Mouse (Mus musculus): ENCODE results near the gene 4632433K11Rik. TPM values are rescaled to one million over a fixed set of nuclear protein-coding genes. Genes with fewer than 3 reads are reported as not detected.
"Not testable (repeated sequence)": the region's sequence is repeated elsewhere in the genome, so short reads cannot be mapped to it uniquely, and the experiment has no call there.

The 4632433K11Rik gene
- polyA plus RNA-seq, 1 experiment: not detected

- TF ChIP-seq POLR2A (IDR thresholded peaks at IDR 0.05; ENCODE audit: borderline replicate concordance, insufficient read depth, low read length): no peak
- no peak for TF ChIP-seq CTCF (IDR thresholded peaks at IDR 0.05; ENCODE audit: borderline replicate concordance, insufficient read depth, low read depth, low read length)
- Histone ChIP-seq H3K27me3 (ENCODE audit: control insufficient read depth, insufficient read depth, low read length) (no peaks in the 10 kb centered on the region), H3K4me3 (replicated peaks; ENCODE audit: insufficient read depth, low read depth, low read length) (no peak overlapping the region), H3K4me1 (ENCODE audit: control insufficient read depth, insufficient read depth, low read length) (no peaks in the 10 kb centered on the region), H3K27ac (ENCODE audit: insufficient read depth, low read length) (no peak overlapping the region)
- no peak for DNase-seq
- WGBS: 96% methylated on average over 2 of the region's 2 CpGs
These were observed 17.0 kb upstream of the 4632433K11Rik start for GRCm38 (mm10) chr7:5016920-5017319.

GRCm38 (mm10) chr7:5017352-5017751, 16.6 kb upstream of the 4632433K11Rik start:
- no peak for DNase-seq
- H3K27ac ChIP-seq (ENCODE audit: insufficient read depth, low read length): no peak overlapping the region
- no peak overlapping the region for H3K4me3 ChIP-seq (replicated peaks; ENCODE audit: insufficient read depth, low read depth, low read length)
- no peaks in the 10 kb centered on the region for H3K27me3 ChIP-seq (ENCODE audit: control insufficient read depth, insufficient read depth, low read length)
- peak; percentile 14; the same call in 1 of the 2 replicates for TF ChIP-seq CTCF (IDR thresholded peaks at IDR 0.05; ENCODE audit: borderline replicate concordance, insufficient read depth, low read depth, low read length)
- TF ChIP-seq POLR2A (IDR thresholded peaks at IDR 0.05; ENCODE audit: borderline replicate concordance, insufficient read depth, low read length): no peak
- no peaks in the 10 kb centered on the region for H3K4me1 ChIP-seq (ENCODE audit: control insufficient read depth, insufficient read depth, low read length)
- WGBS: 87% methylated on average over 16 of the region's 16 CpGs

- no peak for TF ChIP-seq CTCF (IDR thresholded peaks at IDR 0.05; ENCODE audit: borderline replicate concordance, insufficient read depth, low read depth, low read length)
- TF ChIP-seq POLR2A (IDR thresholded peaks at IDR 0.05; ENCODE audit: borderline replicate concordance, insufficient read depth, low read length): no peak
- Histone ChIP-seq H3K27ac (ENCODE audit: insufficient read depth, low read length) (no peak overlapping the region), H3K27me3 (ENCODE audit: control insufficient read depth, insufficient read depth, low read length) (no peaks in the 10 kb centered on the region), H3K4me1 (ENCODE audit: control insufficient read depth, insufficient read depth, low read length) (no peaks in the 10 kb centered on the region), H3K4me3 (replicated peaks; ENCODE audit: insufficient read depth, low read depth, low read length) (no peak overlapping the region)
- no peak for DNase-seq
- 98% methylated on average over 21 of the region's 21 CpGs for WGBS
These were observed 16.0 kb upstream of the 4632433K11Rik start for GRCm38 (mm10) chr7:5017931-5018330.

- H3K4me3 ChIP-seq (replicated peaks; ENCODE audit: insufficient read depth, low read depth, low read length); DNase-seq; H3K27ac ChIP-seq (ENCODE audit: insufficient read depth, low read length); H3K27me3 ChIP-seq (ENCODE audit: control insufficient read depth, insufficient read depth, low read length); H3K4me1 ChIP-seq (ENCODE audit: control insufficient read depth, insufficient read depth, low read length): not testable (repeated sequence)
- 24% methylated on average over 8 of the region's 8 CpGs for WGBS
These were observed 14.3 kb upstream of the 4632433K11Rik start for GRCm38 (mm10) chr7:5019576-5019975.

- Histone ChIP-seq H3K27me3 (ENCODE audit: control insufficient read depth, insufficient read depth, low read length) (no peaks in the 10 kb centered on the region), H3K4me3 (replicated peaks; ENCODE audit: insufficient read depth, low read depth, low read length) (peak within 1 kb of the TSS; percentile 69), H3K27ac (ENCODE audit: insufficient read depth, low read length) (peak within 1 kb of the TSS; percentile 31; the same call in 1 of the 2 replicates), H3K4me1 (ENCODE audit: control insufficient read depth, insufficient read depth, low read length) (no peaks in the 10 kb centered on the region)
- under 1% methylated on average over 49 of the region's 49 CpGs for whole genome bisulfite sequencing
- TF ChIP-seq POLR2A (IDR thresholded peaks at IDR 0.05; ENCODE audit: borderline replicate concordance, insufficient read depth, low read length): peak; percentile 50; the same call in 1 of the 2 replicates
- no peak for TF ChIP-seq CTCF (IDR thresholded peaks at IDR 0.05; ENCODE audit: borderline replicate concordance, insufficient read depth, low read depth, low read length)
- peak; percentile 98 for DNase-seq
These were observed 13.8 kb upstream of the 4632433K11Rik start, which contains the start of the genes Zfp865 and Ccdc106 for GRCm38 (mm10) chr7:5020000-5020681. Gene Zfp865, plus strand, starts transcription at chr7:5020376. Gene Ccdc106, plus strand, starts transcription at chr7:5020553.

- no peak for TF ChIP-seq POLR2A (IDR thresholded peaks at IDR 0.05; ENCODE audit: borderline replicate concordance, insufficient read depth, low read length)
- TF ChIP-seq CTCF (IDR thresholded peaks at IDR 0.05; ENCODE audit: borderline replicate concordance, insufficient read depth, low read depth, low read length): no peak
These were observed 13.2 kb upstream of the 4632433K11Rik start for GRCm38 (mm10) chr7:5020685-5021084.

GRCm38 (mm10) chr7:5021197-5021596, 12.7 kb upstream of the 4632433K11Rik start:
- Histone ChIP-seq H3K27ac (ENCODE audit: insufficient read depth, low read length) (no peak overlapping the region), H3K4me1 (ENCODE audit: control insufficient read depth, insufficient read depth, low read length) (no peaks in the 10 kb centered on the region), H3K27me3 (ENCODE audit: control insufficient read depth, insufficient read depth, low read length) (no peaks in the 10 kb centered on the region), H3K4me3 (replicated peaks; ENCODE audit: insufficient read depth, low read depth, low read length) (peak overlapping the region; percentile 69)
- 42% methylated on average over 5 of the region's 5 CpGs for WGBS
- TF ChIP-seq POLR2A (IDR thresholded peaks at IDR 0.05; ENCODE audit: borderline replicate concordance, insufficient read depth, low read length) (no peak), CTCF (IDR thresholded peaks at IDR 0.05; ENCODE audit: borderline replicate concordance, insufficient read depth, low read depth, low read length) (no peak)
- no peak for DNase-seq

More at GRCm38 (mm10) chr7:5020685-5021084, 13.2 kb upstream of the 4632433K11Rik start:
- no peaks in the 10 kb centered on the region for H3K4me1 ChIP-seq (ENCODE audit: control insufficient read depth, insufficient read depth, low read length)
- H3K27ac ChIP-seq (ENCODE audit: insufficient read depth, low read length): peak overlapping the region; percentile 31; the same call in 1 of the 2 replicates
- H3K27me3 ChIP-seq (ENCODE audit: control insufficient read depth, insufficient read depth, low read length): no peaks in the 10 kb centered on the region
- H3K4me3 ChIP-seq (replicated peaks; ENCODE audit: insufficient read depth, low read depth, low read length): peak overlapping the region; percentile 69
- no peak for DNase-seq
- under 1% methylated on average over 15 of the region's 15 CpGs for WGBS

GRCm38 (mm10) chr7:5029543-5029942, 4.4 kb upstream of the 4632433K11Rik start:
- TF ChIP-seq POLR2A (IDR thresholded peaks at IDR 0.05; ENCODE audit: borderline replicate concordance, insufficient read depth, low read length): no peak
- TF ChIP-seq CTCF (IDR thresholded peaks at IDR 0.05; ENCODE audit: borderline replicate concordance, insufficient read depth, low read depth, low read length): no peak
- no peak for DNase-seq
- H3K4me1 ChIP-seq (ENCODE audit: control insufficient read depth, insufficient read depth, low read length): no peaks in the 10 kb centered on the region
- H3K4me3 ChIP-seq (replicated peaks; ENCODE audit: insufficient read depth, low read depth, low read length): no peak overlapping the region
- WGBS: 96% methylated on average over 22 of the region's 22 CpGs
- no peak overlapping the region for H3K27ac ChIP-seq (ENCODE audit: insufficient read depth, low read length)
- H3K27me3 ChIP-seq (ENCODE audit: control insufficient read depth, insufficient read depth, low read length): no peaks in the 10 kb centered on the region
